Mouse (Mus musculus) CH12.LX (cell line): ENCODE data around the gene Il17f.

Source experiments
- CTCF ChIP-seq, 2 experiments: IDR thresholded peaks in 1 of 2; conservative IDR thresholded peaks in 1 of 2; 2 replicates each; pipeline ENCODE4 v1.5.1; 2011 to 2012; ENCODE audit warnings: low read depth in 2 of 2, low read length in 2 of 2, improper control_type of control experiment in 1 of 2, inconsistent platforms in 1 of 2, mild to moderate bottlenecking in 1 of 2, moderate library complexity in 1 of 2
- EP300 ChIP-seq: IDR thresholded peaks from 2 replicates; pipeline ENCODE4 v1.6.1; 2011; ENCODE audit warnings: low read length, improper control_type of control experiment
- MAFK ChIP-seq: IDR thresholded peaks from 2 replicates; pipeline ENCODE4 v1.6.1; 2011; ENCODE audit warnings: low read length, improper control_type of control experiment; ENCODE audit not compliant: insufficient replicate concordance
- MEF2A ChIP-seq: IDR thresholded peaks from 2 replicates; pipeline ENCODE4 v1.6.1; 2014; ENCODE audit warnings: low read depth, mild to moderate bottlenecking, inconsistent platforms, low read length, improper control_type of control experiment, borderline replicate concordance
- POLR2A ChIP-seq: IDR thresholded peaks from 2 replicates; pipeline ENCODE4 v1.6.1; 2011; ENCODE audit warnings: low read depth, mild to moderate bottlenecking, improper control_type of control experiment, low read length
- UBTF ChIP-seq: IDR thresholded peaks from 2 replicates; pipeline ENCODE4 v1.6.1; 2012; ENCODE audit warnings: low read depth, mild to moderate bottlenecking, inconsistent platforms, low read length, improper control_type of control experiment, moderate library complexity

DNA sequence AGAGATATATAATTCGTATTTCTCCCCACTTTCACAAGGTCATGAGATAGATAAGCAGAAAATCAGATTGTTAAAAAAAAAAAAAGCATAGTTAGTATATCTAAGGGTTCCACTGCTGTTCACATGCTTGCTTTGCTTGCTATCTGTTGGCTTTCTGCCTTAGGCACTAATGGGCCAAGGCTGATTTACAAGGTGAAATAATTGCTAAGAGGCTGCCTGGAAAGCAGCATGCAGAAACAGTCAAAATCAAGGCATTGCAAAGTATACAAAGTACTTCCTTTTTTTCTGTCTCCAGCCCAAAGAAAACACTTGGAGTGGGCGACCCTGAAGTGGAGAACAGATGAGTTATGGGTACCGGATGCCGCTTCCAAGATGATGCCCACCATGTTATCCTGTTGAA, 30.5 kb upstream of the Il17f start:
- TF ChIP-seq POLR2A (no peak), UBTF (no peak), CTCF (conservative IDR thresholded peaks at IDR 0.05 in 1 of 2, IDR thresholded peaks at IDR 0.05 in 1 of 2; ENCODE audit: low read depth in 2 of 2, low read length in 2 of 2) (no peak), EP300 (no peak), MAFK (no peak), MEF2A (no peak)
